Mouse (Mus musculus) ES-E14 (cell line): ENCODE measurements around the gene D130052B06Rik.

Experiments used
- CHD2 ChIP-seq: IDR thresholded peaks from 2 replicates; pipeline ENCODE4 v1.6.1; 2014; ENCODE audit warnings: mild to moderate bottlenecking, low read depth, low read length, inconsistent platforms
- HCFC1 ChIP-seq: IDR thresholded peaks from 2 replicates; pipeline ENCODE4 v1.6.1; 2012; ENCODE audit warnings: low read length, inconsistent platforms, borderline replicate concordance; ENCODE audit not compliant: insufficient read depth
- MAFK ChIP-seq: IDR thresholded peaks from 2 replicates; pipeline ENCODE4 v1.6.1; 2014; ENCODE audit warnings: mild to moderate bottlenecking, low read depth, low read length, inconsistent platforms; ENCODE audit not compliant: insufficient read depth
- ZC3H11A ChIP-seq: IDR thresholded peaks from 2 replicates; pipeline ENCODE4 v1.6.1; 2012; ENCODE audit warnings: low read depth, mild to moderate bottlenecking, inconsistent platforms, low read length, borderline replicate concordance
- ZNF384 ChIP-seq: IDR thresholded peaks from 2 replicates; pipeline ENCODE4 v1.6.1; 2012; ENCODE audit warnings: low read depth, low read length, inconsistent platforms

- TF ChIP-seq HCFC1 (no peak), CHD2 (no peak), MAFK (no peak), ZNF384 (no peak), ZC3H11A (no peak)
These were observed 8.7 kb downstream of the D130052B06Rik start for GRCm38 (mm10) chr11:33607784-33608183.
